Mouse (Mus musculus) activated CD4-positive, CD25-positive, alpha-beta regulatory T cell, adult 9 weeks (primary cell): Measurements from ENCODE around the gene Rhoj. TPM values are rescaled to one million over a fixed set of nuclear protein-coding genes. Genes with fewer than 3 reads are reported as not detected.

Experiments used
- polyA plus RNA-seq: library from polyadenylated mRNA; unstranded; fragments of 100-300 nt; shearing (Covaris generic); gene quantifications from one replicate; pipeline ENCODE4 v1.2.1, GENCODE M21; 2017

Rhoj gene
- polyA plus RNA-seq, result not detected

GRCm38 (mm10) chr12:75307961-75308951 lies at the start of gene Rhoj:
Gene Rhoj, plus strand, starts transcription at chr12:75308322.

GRCm38 (mm10) chr12:75416681-75417080 lies 108.6 kb downstream of the Rhoj start, which contains the start of gene Gphb5:
Gene Gphb5, minus strand, starts transcription at chr12:75416781.

Other genes with a start within 250 kb of the Rhoj start
- not detected for gene Kcnh5, start 131.0 kb upstream of the Rhoj start, polyA plus RNA-seq
- gene Gphb5, start 108.5 kb downstream of the Rhoj start, polyA plus RNA-seq, result not detected